Mouse (Mus musculus) liver, postnatal 0 days (tissue): ENCODE measurements around the gene R3hdm4. TPM values are rescaled to one million over a fixed set of nuclear protein-coding genes. Genes with fewer than 3 reads are reported as not detected.

Experiments
- ATAC-seq: fragments of 200-750 bp; cut with Nextera tagmentation; 2 replicates; pipeline ENCODE4 v1.8.0; 2017; ENCODE audit warnings: mild to moderate bottlenecking, moderate library complexity
- DNase-seq: peaks from one replicate; pipeline ENCODE4 v3.0.0-alpha.2; 2016
- H3K27ac ChIP-seq: fragments of 300-500 bp; sonication (generic); 2 replicates; pipeline ENCODE4 v1.5.1; 2014; ENCODE audit warnings: antibody characterized with exemption, moderate library complexity, mild to moderate bottlenecking, low read depth
- H3K27me3 ChIP-seq: fragments of 300-500 bp; sonication (generic); 2 replicates; pipeline ENCODE4 v1.6.1; 2014; ENCODE audit warnings: low read length, control low read depth, mixed read lengths; ENCODE audit not compliant: insufficient read depth
- H3K36me3 ChIP-seq: fragments of 300-500 bp; sonication (generic); replicated peaks from 2 replicates; pipeline ENCODE4 v1.6.1; 2014; ENCODE audit warnings: mild to moderate bottlenecking, control low read depth, low read length, moderate library complexity, mixed read lengths; ENCODE audit not compliant: insufficient read depth
- H3K4me1 ChIP-seq: fragments of 300-500 bp; sonication (generic); 2 replicates; pipeline ENCODE4 v1.6.1; 2014; ENCODE audit warnings: antibody characterized with exemption, mild to moderate bottlenecking, control low read depth; ENCODE audit not compliant: insufficient read depth
- H3K4me2 ChIP-seq: fragments of 300-500 bp; sonication (generic); 2 replicates; pipeline ENCODE4 v1.6.1; 2014; ENCODE audit warnings: low read depth, mild to moderate bottlenecking, low read length, moderate library complexity, mixed read lengths
- H3K4me3 ChIP-seq: fragments of 300-500 bp; sonication (generic); 2 replicates; pipeline ENCODE4 v1.5.1; 2014; ENCODE audit warnings: low read depth, low read length
- H3K9ac ChIP-seq: fragments of 300-500 bp; sonication (generic); replicated peaks from 2 replicates; pipeline ENCODE4 v1.6.1; 2014; ENCODE audit warnings: mild to moderate bottlenecking, moderate library complexity
- H3K9me3 ChIP-seq: fragments of 300-500 bp; sonication (generic); 2 replicates; pipeline ENCODE4 v1.6.1; 2016; ENCODE audit warnings: mild to moderate bottlenecking, control low read depth, low read length, mixed read lengths
- CTCF ChIP-seq: sonication (generic); IDR thresholded peaks from 2 replicates; pipeline ENCODE4 v1.5.1; 2016; ENCODE audit warnings: antibody characterized with exemption, low read depth
- EP300 ChIP-seq: IDR thresholded peaks from 2 replicates; pipeline ENCODE4 v1.6.1; 2016; ENCODE audit warnings: antibody characterized with exemption, low read depth, mild to moderate bottlenecking
- WGBS: fragments of 180-500 bp; shearing (Covaris S2); extraction: QIAGEN DNeasy Blood & Tissue Kit; methylation state at CpG from one replicate; pipeline ENCODE4 v1.1.7; 2014; ENCODE audit not compliant: insufficient replicate concordance; 5-methylcytosine and 5-hydroxymethylcytosine counted together
- polyA plus RNA-seq: library from polyadenylated mRNA; unstranded; fragments of >200 nt; fragmentation: Nextera tagmentation; extraction: Ambion mirVana; gene quantifications from 2 replicates; pipeline ENCODE4 v1.2.1, GENCODE M21; 2015

The R3hdm4 gene
- polyA plus RNA-seq, 1 experiment from 2014 or later, result 51.7 TPM

- Histone ChIP-seq H3K4me3 (0 out of 2 replicates have a peak overlapping the region, but pooled peaks have one; percentile 10), H3K27me3 (peaks cover 56% of the 10 kb centered on the region), H3K9ac (no peak overlapping the region), H3K36me3 (no peaks in the 10 kb centered on the region), H3K4me1 (peaks cover 46% of the 10 kb centered on the region), H3K4me2 (no peak overlapping the region), H3K27ac (no peak overlapping the region), H3K9me3 (no peaks in the 10 kb centered on the region)
- TF ChIP-seq CTCF (no peak), EP300 (no peak)
- DNase-seq, result no peak
- WGBS, result 26% methylated on average over 26 of the region's 26 CpGs
- no peak for ATAC-seq
Observed at GRCm38 (mm10) chr10:79920056-79920890, 735 bp downstream of the R3hdm4 start.

- 15% methylated on average over 19 of the region's 21 CpGs for WGBS
- ATAC-seq, result no peak
- Histone ChIP-seq H3K9me3 (no peaks in the 10 kb centered on the region), H3K27ac (no peak overlapping the region), H3K4me2 (peak overlapping the region; percentile 38; the same call in 1 of the 2 replicates), H3K4me3 (no peak overlapping the region), H3K36me3 (no peaks in the 10 kb centered on the region), H3K27me3 (peaks cover 56% of the 10 kb centered on the region), H3K4me1 (peaks cover 56% of the 10 kb centered on the region), H3K9ac (no peak overlapping the region)
- DNase-seq, result no peak
- no peak for TF ChIP-seq EP300
- TF ChIP-seq CTCF, result no peak
Observed at GRCm38 (mm10) chr10:79919251-79919849, 1.7 kb downstream of the R3hdm4 start.

GRCm38 (mm10) chr10:79918231-79919078 lies 2.6 kb downstream of the R3hdm4 start:
- peak overlapping the region; percentile 6; the same call in 1 of the 2 replicates for H3K9ac ChIP-seq
- H3K4me1 ChIP-seq, result peaks cover 62% of the 10 kb centered on the region
- no peaks in the 10 kb centered on the region for H3K9me3 ChIP-seq
- 20% methylated on average over 35 of the region's 35 CpGs for WGBS
- no peak for DNase-seq
- peaks cover 56% of the 10 kb centered on the region for H3K27me3 ChIP-seq
- H3K4me3 ChIP-seq, result no peak overlapping the region
- ATAC-seq, result no peak
- H3K4me2 ChIP-seq, result peak overlapping the region; percentile 27; the same call in 1 of the 2 replicates
- H3K36me3 ChIP-seq, result no peaks in the 10 kb centered on the region
- TF ChIP-seq EP300, result no peak
- TF ChIP-seq CTCF, result no peak
- H3K27ac ChIP-seq, result no peak overlapping the region

- TF ChIP-seq CTCF, result no peak
- no peak for TF ChIP-seq EP300
- 65% methylated on average over 5 of the region's 5 CpGs for WGBS
- Histone ChIP-seq H3K27me3 (peaks cover 52% of the 10 kb centered on the region), H3K4me1 (peaks cover 55% of the 10 kb centered on the region), H3K9me3 (no peaks in the 10 kb centered on the region), H3K4me2 (peak overlapping the region; percentile 98; the same call in 1 of the 2 replicates), H3K4me3 (no peak overlapping the region), H3K27ac (no peak overlapping the region), H3K36me3 (no peaks in the 10 kb centered on the region), H3K9ac (no peak overlapping the region)
- ATAC-seq (no peak), DNase-seq (no peak)
Observed at GRCm38 (mm10) chr10:79917532-79918100, 3.4 kb downstream of the R3hdm4 start.

GRCm38 (mm10) chr10:79916808-79917531 lies 4.0 kb downstream of the R3hdm4 start, which contains the start of gene Kiss1r:
Kiss1r (plus strand) TSS chr10:79916971.
- peak within 1 kb of the TSS; percentile 93 for H3K9ac ChIP-seq
- peak within 1 kb of the TSS; percentile 85 for H3K27ac ChIP-seq
- DNase-seq (peak; percentile 91), ATAC-seq (peak; percentile 77)
- H3K4me2 ChIP-seq, result peak within 1 kb of the TSS; percentile 98
- H3K36me3 ChIP-seq, result no peaks in the 10 kb centered on the region
- no peaks in the 10 kb centered on the region for H3K9me3 ChIP-seq
- peaks cover 46% of the 10 kb centered on the region for H3K27me3 ChIP-seq
- 3% methylated on average over 39 of the region's 42 CpGs for WGBS
- TF ChIP-seq EP300, result no peak
- TF ChIP-seq CTCF, result no peak
- peak within 1 kb of the TSS; percentile 77 for H3K4me3 ChIP-seq
- peaks cover 55% of the 10 kb centered on the region for H3K4me1 ChIP-seq
